Mouse (Mus musculus) C2C12 (cell line): Measurements from ENCODE around the gene Arhgef6. TPM values are rescaled to one million over a fixed set of nuclear protein-coding genes. Genes with fewer than 3 reads are reported as not detected.

ENCODE experiments used
- H3K27me3 ChIP-seq: one replicate; pipeline ENCODE4 v1.6.1; 2011; ENCODE audit not compliant: control insufficient read depth, insufficient read depth, insufficient read length
- H3K36me3 ChIP-seq: one replicate; pipeline ENCODE4 v1.6.1; 2011; ENCODE audit not compliant: control insufficient read depth, insufficient read depth
- H3K4me3 ChIP-seq: one replicate; pipeline ENCODE4 v1.5.1; 2011; ENCODE audit warnings: mild to moderate bottlenecking, control low read depth; ENCODE audit not compliant: poor library complexity, insufficient read depth, severe bottlenecking
- H3K79me2 ChIP-seq: one replicate; pipeline ENCODE4 v1.6.1; 2011; ENCODE audit not compliant: control insufficient read depth, insufficient read depth
- H3K79me3 ChIP-seq: one replicate; pipeline ENCODE4 v1.6.1; 2011; ENCODE audit warnings: low read depth, control low read depth
- H3ac ChIP-seq: one replicate; pipeline ENCODE3; 2011; ENCODE audit warnings: low read depth; ENCODE audit not compliant: control insufficient read depth, insufficient read length
- CEBPB ChIP-seq: IDR thresholded peaks from one replicate; pipeline ENCODE4 v1.6.1; 2011; ENCODE audit warnings: low read depth, mild to moderate bottlenecking, control low read depth, moderate library complexity
- CTCF ChIP-seq: IDR thresholded peaks from one replicate; pipeline ENCODE4 v1.5.1; 2011; ENCODE audit not compliant: control insufficient read depth, insufficient read depth, insufficient read length
- FOSL1 ChIP-seq: IDR thresholded peaks from one replicate; pipeline ENCODE4 v1.8.0; 2011; ENCODE audit warnings: mild to moderate bottlenecking, low read length; ENCODE audit not compliant: poor library complexity, insufficient read depth, severe bottlenecking
- MAX ChIP-seq: IDR thresholded peaks from one replicate; pipeline ENCODE4 v1.6.1; 2011; ENCODE audit warnings: mild to moderate bottlenecking, control low read depth
- MYOD1 ChIP-seq: IDR thresholded peaks from one replicate; pipeline ENCODE4 v1.6.1; 2011; ENCODE audit warnings: low read depth; ENCODE audit not compliant: control insufficient read depth, insufficient read length
- MYOG ChIP-seq: IDR thresholded peaks from one replicate; pipeline ENCODE4 v1.6.1; 2011; ENCODE audit not compliant: control insufficient read depth, insufficient read length; ENCODE audit errors: extremely low read depth
- USF1 ChIP-seq: IDR thresholded peaks from one replicate; pipeline ENCODE4 v1.6.1; 2011; ENCODE audit warnings: low read depth, mild to moderate bottlenecking, control low read depth, moderate library complexity
- polyA plus RNA-seq: library from polyadenylated mRNA; unstranded; fragments of >200 nt; fragmentation: generic; extraction: Trizol; gene quantifications from one replicate; pipeline ENCODE4 v1.2.1, GENCODE M21; 2012; ENCODE audit warnings: missing spikeins

Gene Arhgef6
- polyA plus RNA-seq, 1 experiment = 1.3 TPM

DNA sequence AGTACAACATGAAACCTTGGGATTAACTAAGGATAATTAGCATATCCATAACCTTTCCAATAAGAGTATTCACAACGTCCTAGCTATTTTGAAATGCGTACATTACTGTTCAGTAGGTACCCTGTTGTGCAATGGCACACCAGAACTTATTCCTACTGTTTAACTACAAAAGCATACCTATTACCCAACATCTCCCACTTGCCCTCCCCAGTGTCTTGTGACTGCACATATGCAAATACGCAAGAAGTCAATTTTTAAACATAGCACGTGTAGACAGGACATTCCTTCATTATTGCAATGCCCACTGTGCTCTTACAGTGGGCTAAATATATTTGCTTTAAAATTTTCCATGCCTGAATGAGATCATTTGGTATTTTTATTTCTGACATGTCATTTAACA, 34.4 kb upstream of the Arhgef6 start:
- no peaks in the 10 kb centered on the region for H3K27me3 ChIP-seq
- TF ChIP-seq USF1 = no peak
- TF ChIP-seq CTCF = no peak
- no peak for TF ChIP-seq MYOD1
- TF ChIP-seq FOSL1 = no peak
- TF ChIP-seq CEBPB = no peak
- no peak for TF ChIP-seq MAX
- no peak for TF ChIP-seq MYOG
- H3ac ChIP-seq = no peak overlapping the region
- H3K79me2 ChIP-seq = no peaks in the 10 kb centered on the region
- H3K36me3 ChIP-seq = peaks cover 6% of the 10 kb centered on the region
- no peaks in the 10 kb centered on the region for H3K79me3 ChIP-seq
- no peak overlapping the region for H3K4me3 ChIP-seq

DNA sequence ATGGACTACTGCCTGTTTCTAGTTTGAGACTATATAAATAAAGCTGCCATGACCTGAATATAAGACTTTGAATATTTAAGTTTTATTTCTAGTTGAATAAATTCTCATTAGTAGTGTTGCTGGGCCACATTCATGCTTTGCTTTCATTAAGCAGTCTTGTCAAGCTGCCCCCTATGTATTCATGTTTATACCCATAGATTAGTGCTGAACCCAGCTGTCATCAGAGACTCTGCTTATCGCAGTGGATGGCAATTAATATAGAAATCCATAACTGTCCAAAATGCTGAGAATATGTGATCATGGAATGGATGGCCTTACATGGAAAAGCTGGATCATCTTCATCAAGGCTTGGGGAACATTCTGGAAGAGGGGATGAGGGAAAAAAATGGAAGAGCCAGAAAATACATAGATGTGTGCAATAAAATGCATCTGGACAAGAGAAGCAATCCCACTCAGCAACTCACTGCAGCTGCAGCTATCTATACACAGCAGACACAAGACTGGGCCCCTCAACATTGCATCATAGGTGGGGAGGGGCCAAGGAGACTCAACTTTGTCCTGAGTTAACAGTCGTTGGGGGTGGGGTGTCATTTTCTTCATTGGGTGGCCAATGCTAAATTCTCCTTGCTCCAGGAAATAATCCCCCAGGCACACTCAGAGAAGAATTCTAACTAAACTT, 26.5 kb upstream of the Arhgef6 start:
- Histone ChIP-seq H3K27me3 (no peaks in the 10 kb centered on the region), H3ac (no peak overlapping the region), H3K79me3 (no peaks in the 10 kb centered on the region), H3K79me2 (no peaks in the 10 kb centered on the region), H3K36me3 (no peaks in the 10 kb centered on the region), H3K4me3 (no peak overlapping the region)
- no peak for TF ChIP-seq MYOD1
- no peak for TF ChIP-seq MAX
- TF ChIP-seq FOSL1 = no peak
- TF ChIP-seq CEBPB = no peak

DNA sequence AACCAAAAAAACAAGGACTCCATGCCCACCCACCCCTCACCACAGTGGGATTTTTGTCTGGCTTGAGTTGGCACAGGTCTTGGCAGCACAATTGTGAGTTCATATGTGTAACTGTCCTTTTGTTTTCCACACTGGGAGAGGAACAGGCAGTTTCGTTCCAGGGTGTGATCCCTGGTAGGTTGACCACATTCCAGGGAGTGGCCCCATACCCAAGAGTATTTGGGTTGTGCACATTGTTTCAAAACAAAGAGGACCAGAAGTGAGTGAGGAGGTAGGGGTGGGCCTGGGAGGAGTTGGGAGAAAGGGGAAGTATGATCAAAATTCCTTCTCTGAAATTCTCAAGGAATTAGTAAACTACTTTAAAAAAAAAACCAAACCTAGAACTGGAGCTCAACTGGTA, 20.8 kb upstream of the Arhgef6 start:
- Histone ChIP-seq H3K4me3 (no peak overlapping the region), H3K79me2 (no peaks in the 10 kb centered on the region), H3K27me3 (no peaks in the 10 kb centered on the region), H3ac (no peak overlapping the region), H3K79me3 (no peaks in the 10 kb centered on the region), H3K36me3 (no peaks in the 10 kb centered on the region)
- TF ChIP-seq MYOG = no peak
- TF ChIP-seq MAX = no peak
- no peak for TF ChIP-seq CEBPB
- TF ChIP-seq CTCF = no peak
- TF ChIP-seq USF1 = no peak
- TF ChIP-seq MYOD1 = no peak

DNA sequence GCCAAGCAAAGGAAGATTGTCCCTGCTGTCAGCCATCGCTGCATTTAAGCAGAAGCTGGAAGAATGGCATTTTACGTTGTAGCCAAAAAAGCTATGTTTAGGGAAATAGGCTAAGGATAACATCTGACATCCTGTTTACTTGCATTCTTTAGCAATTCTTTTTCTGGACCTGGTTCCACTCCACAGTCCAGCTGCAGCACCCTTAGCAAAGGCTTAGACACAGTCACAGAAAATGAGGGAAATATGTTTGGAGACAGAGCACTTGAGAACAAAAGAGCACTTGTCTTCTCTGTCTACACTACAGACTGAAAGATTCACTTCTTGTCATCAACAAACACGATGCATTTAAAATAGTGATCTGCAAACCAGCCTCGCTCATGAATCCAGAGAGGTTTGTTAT, 691 bp upstream of the Arhgef6 start:
- H3ac ChIP-seq = no peak overlapping the region
- TF ChIP-seq CTCF = no peak
- no peak for TF ChIP-seq CEBPB
- no peak for TF ChIP-seq USF1
- TF ChIP-seq FOSL1 = no peak
- no peak for TF ChIP-seq MAX
- TF ChIP-seq MYOG = no peak
- no peak for TF ChIP-seq MYOD1
- H3K27me3 ChIP-seq = no peaks in the 10 kb centered on the region
- H3K79me2 ChIP-seq = no peaks in the 10 kb centered on the region
- H3K36me3 ChIP-seq = no peaks in the 10 kb centered on the region
- H3K4me3 ChIP-seq = no peak overlapping the region
- no peaks in the 10 kb centered on the region for H3K79me3 ChIP-seq

DNA sequence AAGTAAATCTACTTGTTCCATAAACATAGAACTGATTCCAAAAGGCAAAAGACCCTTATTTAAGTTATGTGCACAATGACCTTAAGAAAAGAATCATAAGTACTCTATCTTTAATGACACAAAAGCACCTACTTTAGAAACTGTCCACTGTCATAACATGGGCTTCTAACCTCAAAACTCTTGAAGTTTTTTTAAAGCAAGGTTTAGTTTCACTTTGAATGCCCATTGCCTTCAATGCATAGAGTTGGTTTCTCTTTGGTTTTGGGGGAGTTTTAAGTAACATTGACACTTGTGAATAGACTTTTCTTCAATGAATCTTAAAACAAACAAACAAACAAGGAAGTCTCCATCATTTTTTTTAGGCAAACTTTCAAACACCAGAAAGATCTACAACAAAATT, 947 bp downstream of the Arhgef6 start:
- H3ac ChIP-seq = no peak overlapping the region
- no peaks in the 10 kb centered on the region for H3K27me3 ChIP-seq
- H3K36me3 ChIP-seq = no peaks in the 10 kb centered on the region
- TF ChIP-seq CTCF (no peak), MYOG (no peak), MAX (no peak), CEBPB (no peak), MYOD1 (no peak), FOSL1 (no peak), USF1 (no peak)
- no peaks in the 10 kb centered on the region for H3K79me3 ChIP-seq
- no peaks in the 10 kb centered on the region for H3K79me2 ChIP-seq
- H3K4me3 ChIP-seq = no peak overlapping the region

DNA sequence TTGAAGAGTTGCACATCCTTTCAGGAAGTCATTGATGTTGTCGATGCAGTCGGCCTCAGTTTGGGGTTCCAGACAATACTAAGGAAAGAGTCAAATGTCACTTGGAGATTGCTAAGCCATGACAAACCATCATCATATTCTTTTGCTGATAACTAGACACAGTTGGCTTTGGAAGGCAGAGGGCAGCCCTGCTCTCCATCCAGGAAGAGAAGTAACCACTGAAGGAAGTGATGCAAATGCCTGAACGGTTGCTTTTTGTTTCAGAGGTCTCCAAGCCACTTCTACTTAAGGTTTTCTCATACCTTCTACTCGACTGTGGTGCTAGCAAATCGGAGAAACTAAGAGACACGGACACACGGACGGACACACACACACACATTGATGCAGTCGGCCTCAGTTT, 1.6 kb downstream of the Arhgef6 start:
- H3K27me3 ChIP-seq = no peaks in the 10 kb centered on the region
- H3K36me3 ChIP-seq = no peaks in the 10 kb centered on the region
- no peaks in the 10 kb centered on the region for H3K79me2 ChIP-seq
- TF ChIP-seq MYOG (no peak), CTCF (no peak), MAX (no peak), FOSL1 (no peak), MYOD1 (no peak), USF1 (no peak), CEBPB (no peak)
- H3K4me3 ChIP-seq = no peak overlapping the region
- no peaks in the 10 kb centered on the region for H3K79me3 ChIP-seq
- H3ac ChIP-seq = no peak overlapping the region
